Mouse (Mus musculus) spleen, embryonic (tissue): ENCODE measurements around the gene Gm20388.

ENCODE experiments used
- CTCF ChIA-PET: fragments of 350-600 bp; sonication (Branson Sonifier 250); formaldehyde crosslinking; loops from one replicate; lab custom pipeline; 2022; lab: Charles Lee

Gene Gm20388

GRCm38 (mm10) chr8:123659469-123660057, 3748.9 kb downstream of the Gm20388 start:
- CTCF ChIA-PET, result no interaction called here

GRCm38 (mm10) chr8:123661515-123661914, 3750.9 kb downstream of the Gm20388 start:
- CTCF ChIA-PET, result no interaction called here

- CTCF ChIA-PET, result no interaction called here
These were observed 3754.9 kb downstream of the Gm20388 start for GRCm38 (mm10) chr8:123665580-123665979.

- CTCF ChIA-PET, result no interaction called here
These were observed 3756.2 kb downstream of the Gm20388 start for GRCm38 (mm10) chr8:123666832-123667231.

- CTCF ChIA-PET, result no interaction called here
These were observed 3758.0 kb downstream of the Gm20388 start for GRCm38 (mm10) chr8:123668681-123669080.

GRCm38 (mm10) chr8:123670766-123671165, 3760.1 kb downstream of the Gm20388 start:
- CTCF ChIA-PET, result no interaction called here

GRCm38 (mm10) chr8:123671454-123671853, 3760.8 kb downstream of the Gm20388 start:
- CTCF ChIA-PET, result no interaction called here

GRCm38 (mm10) chr8:123672648-123673047, 3762.0 kb downstream of the Gm20388 start:
- CTCF ChIA-PET, result no interaction called here

- CTCF ChIA-PET, result no interaction called here
These were observed 3765.0 kb downstream of the Gm20388 start for GRCm38 (mm10) chr8:123675611-123676010.

GRCm38 (mm10) chr8:123678390-123678789, 3767.7 kb downstream of the Gm20388 start:
- CTCF ChIA-PET, result no interaction called here

- CTCF ChIA-PET, result no interaction called here
These were observed 3771.6 kb downstream of the Gm20388 start for GRCm38 (mm10) chr8:123682073-123682761.

GRCm38 (mm10) chr8:123683321-123683720, 3772.7 kb downstream of the Gm20388 start:
- CTCF ChIA-PET, result no interaction called here

GRCm38 (mm10) chr8:123684806-123685205, 3774.2 kb downstream of the Gm20388 start:
- CTCF ChIA-PET, result no interaction called here

GRCm38 (mm10) chr8:123685477-123685876, 3774.8 kb downstream of the Gm20388 start:
- CTCF ChIA-PET, result no interaction called here

GRCm38 (mm10) chr8:123687826-123688225, 3777.2 kb downstream of the Gm20388 start:
- CTCF ChIA-PET, result no interaction called here

GRCm38 (mm10) chr8:123692165-123692962, 3781.7 kb downstream of the Gm20388 start:
- CTCF ChIA-PET, result no interaction called here

GRCm38 (mm10) chr8:123696167-123696566, 3785.5 kb downstream of the Gm20388 start:
- CTCF ChIA-PET, result no interaction called here

GRCm38 (mm10) chr8:123697329-123697728, 3786.7 kb downstream of the Gm20388 start:
- CTCF ChIA-PET, result no interaction called here

GRCm38 (mm10) chr8:123700399-123701070, 3789.9 kb downstream of the Gm20388 start:
- CTCF ChIA-PET, result no interaction called here

GRCm38 (mm10) chr8:123701952-123702587, 3791.4 kb downstream of the Gm20388 start:
- CTCF ChIA-PET, result no interaction called here

- CTCF ChIA-PET, result no interaction called here
These were observed 3794.7 kb downstream of the Gm20388 start for GRCm38 (mm10) chr8:123705376-123705775.

- CTCF ChIA-PET, result no interaction called here
These were observed 3796.5 kb downstream of the Gm20388 start for GRCm38 (mm10) chr8:123707137-123707536.
